Mouse (Mus musculus): ENCODE data around the gene Ifngr1.

DNA sequence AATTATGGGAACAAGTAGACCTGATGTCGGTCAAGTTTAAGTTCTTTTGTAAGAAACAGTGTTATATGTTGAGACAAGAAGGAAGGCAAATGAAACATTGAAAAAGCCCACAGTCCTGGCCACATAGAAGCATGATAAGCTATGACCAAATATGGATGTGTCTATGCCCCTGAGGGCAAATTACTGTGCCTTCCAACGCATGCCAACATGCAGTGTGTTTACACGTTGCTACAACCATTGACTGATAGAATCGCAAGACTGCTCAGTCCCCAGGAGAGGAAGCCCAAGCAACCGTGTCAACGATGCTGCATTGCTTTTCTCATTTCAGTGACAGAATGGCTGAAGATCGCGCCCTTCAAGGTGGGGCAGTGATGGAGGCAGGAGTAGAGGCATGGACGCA, 65.7 kb downstream of the Ifngr1 start:
- TF ChIP-seq POLR2A (IDR thresholded peaks at IDR 0.05; ENCODE audit: control insufficient read depth, extremely low read depth, insufficient read depth, low read length, poor library complexity) (no peak), CTCF (IDR thresholded peaks at IDR 0.05; ENCODE audit: borderline replicate concordance, control insufficient read depth, extremely low read depth, insufficient read depth, low read length, poor library complexity) (no peak)

Measured in thymus, adult 2 months (tissue).